Mouse (Mus musculus) CH12.LX (cell line): Measurements from ENCODE around the gene Cmbl. TPM values are rescaled to one million over a fixed set of nuclear protein-coding genes. Genes with fewer than 3 reads are reported as not detected.

Experiments used
- DNase-seq: peaks from one replicate; pipeline ENCODE4 v3.0.0-alpha.2; 2013; ENCODE audit errors: extremely low read depth
- H3K27ac ChIP-seq: 2 replicates; pipeline ENCODE4 v1.5.1; 2012; ENCODE audit warnings: low read depth, mild to moderate bottlenecking, control low read depth, moderate library complexity; ENCODE audit not compliant: insufficient read depth
- H3K27me3 ChIP-seq: replicated peaks from 2 replicates; pipeline ENCODE3; 2012; ENCODE audit warnings: inconsistent platforms
- H3K36me3 ChIP-seq, 2 experiments: replicated peaks in 1 of 2; 2 replicates each; pipeline versions ENCODE3 to v1.6.1; 2012; ENCODE audit warnings: inconsistent platforms in 1 of 2, low read length in 1 of 2, mild to moderate bottlenecking in 1 of 2, mixed read lengths in 1 of 2, moderate library complexity in 1 of 2; ENCODE audit not compliant: control insufficient read depth in 1 of 2, insufficient read depth in 1 of 2
- H3K4me1 ChIP-seq, 2 experiments: 2 replicates each; pipeline ENCODE4 v1.6.1; 2012; ENCODE audit warnings: inconsistent platforms in 1 of 2, moderate library complexity in 1 of 2; ENCODE audit not compliant: insufficient read depth in 2 of 2, control insufficient read depth in 1 of 2
- H3K4me2 ChIP-seq: 2 replicates; pipeline ENCODE4 v1.6.1; 2012; ENCODE audit warnings: low read depth, mild to moderate bottlenecking, control low read depth; ENCODE audit not compliant: poor library complexity, insufficient read depth, severe bottlenecking
- H3K4me3 ChIP-seq, 3 experiments: fragments of 150-350 bp in 1 of 3; sonication (generic) in 1 of 3; replicated peaks in 1 of 3; 2 replicates each; pipeline versions ENCODE3 to v1.5.1; 2011 to 2012; ENCODE audit warnings: low read depth in 2 of 3, low read length in 2 of 3, mild to moderate bottlenecking in 2 of 3, moderate library complexity in 2 of 3, control low read depth in 1 of 3, improper control_type of control experiment in 1 of 3, inconsistent platforms in 1 of 3, mixed read lengths in 1 of 3; ENCODE audit not compliant: poor library complexity in 1 of 3
- H3K79me2 ChIP-seq: replicated peaks from 2 replicates; pipeline ENCODE4 v1.6.1; 2012; ENCODE audit warnings: mild to moderate bottlenecking, moderate library complexity; ENCODE audit not compliant: control insufficient read depth, poor library complexity, insufficient read depth, severe bottlenecking; ENCODE audit errors: extremely low read depth
- H3K9ac ChIP-seq: 2 replicates; pipeline ENCODE4 v1.6.1; 2012; ENCODE audit warnings: low read depth, mild to moderate bottlenecking, control low read depth, moderate library complexity; ENCODE audit not compliant: insufficient read depth
- H3K9me3 ChIP-seq: replicated peaks from 2 replicates; pipeline ENCODE3; 2012; ENCODE audit warnings: low read length, inconsistent platforms, mixed read lengths
- BHLHE40 ChIP-seq: IDR thresholded peaks from 2 replicates; pipeline ENCODE4 v1.6.1; 2011; ENCODE audit warnings: mild to moderate bottlenecking, low read depth, low read length, improper control_type of control experiment
- CTCF ChIP-seq, 2 experiments: IDR thresholded peaks in 1 of 2; conservative IDR thresholded peaks in 1 of 2; 2 replicates each; pipeline ENCODE4 v1.5.1; 2011 to 2012; ENCODE audit warnings: low read depth in 2 of 2, low read length in 2 of 2, improper control_type of control experiment in 1 of 2, inconsistent platforms in 1 of 2, mild to moderate bottlenecking in 1 of 2, moderate library complexity in 1 of 2
- E2F4 ChIP-seq: IDR thresholded peaks from 2 replicates; pipeline ENCODE4 v1.6.1; 2011; ENCODE audit warnings: low read depth, low read length, improper control_type of control experiment; ENCODE audit not compliant: insufficient replicate concordance
- ELF1 ChIP-seq: IDR thresholded peaks from 2 replicates; pipeline ENCODE4 v1.6.1; 2014; ENCODE audit warnings: low read depth, mild to moderate bottlenecking, inconsistent platforms, low read length, improper control_type of control experiment
- EP300 ChIP-seq: IDR thresholded peaks from 2 replicates; pipeline ENCODE4 v1.6.1; 2011; ENCODE audit warnings: low read length, improper control_type of control experiment
- ETS1 ChIP-seq: conservative IDR thresholded peaks from 2 replicates; pipeline ENCODE4 v1.6.1; 2012; ENCODE audit warnings: low read depth, mild to moderate bottlenecking, inconsistent platforms, low read length, improper control_type of control experiment, moderate library complexity
- GABPA ChIP-seq: IDR thresholded peaks from 2 replicates; pipeline ENCODE4 v1.6.1; 2012; ENCODE audit warnings: low read depth, low read length, improper control_type of control experiment, inconsistent platforms; ENCODE audit not compliant: insufficient replicate concordance
- HCFC1 ChIP-seq: IDR thresholded peaks from 2 replicates; pipeline ENCODE4 v1.6.1; 2012; ENCODE audit warnings: low read depth, mild to moderate bottlenecking, inconsistent platforms, low read length, improper control_type of control experiment
- IRF4 ChIP-seq: IDR thresholded peaks from 2 replicates; pipeline ENCODE4 v1.6.1; 2014; ENCODE audit warnings: low read depth, mild to moderate bottlenecking, inconsistent platforms, low read length, improper control_type of control experiment
- JUN ChIP-seq: IDR thresholded peaks from 2 replicates; pipeline ENCODE4 v1.6.1; 2011; ENCODE audit warnings: low read depth, mild to moderate bottlenecking, low read length, improper control_type of control experiment, moderate library complexity; ENCODE audit not compliant: insufficient read depth
- KAT2A ChIP-seq: IDR thresholded peaks from 2 replicates; pipeline ENCODE4 v1.6.1; 2012; ENCODE audit warnings: low read length, improper control_type of control experiment, inconsistent platforms; ENCODE audit not compliant: insufficient replicate concordance
- MAFK ChIP-seq: IDR thresholded peaks from 2 replicates; pipeline ENCODE4 v1.6.1; 2011; ENCODE audit warnings: low read length, improper control_type of control experiment; ENCODE audit not compliant: insufficient replicate concordance
- MAZ ChIP-seq: IDR thresholded peaks from 2 replicates; pipeline ENCODE4 v1.6.1; 2012; ENCODE audit warnings: low read depth, mild to moderate bottlenecking, inconsistent platforms, low read length, improper control_type of control experiment, moderate library complexity
- MEF2A ChIP-seq: IDR thresholded peaks from 2 replicates; pipeline ENCODE4 v1.6.1; 2014; ENCODE audit warnings: low read depth, mild to moderate bottlenecking, inconsistent platforms, low read length, improper control_type of control experiment, borderline replicate concordance
- MYC ChIP-seq: IDR thresholded peaks from 2 replicates; pipeline ENCODE4 v1.6.1; 2011; ENCODE audit warnings: low read depth, mild to moderate bottlenecking, improper control_type of control experiment, low read length
- PAX5 ChIP-seq: IDR thresholded peaks from 2 replicates; pipeline ENCODE4 v1.6.1; 2012; ENCODE audit warnings: low read length, inconsistent platforms, mixed read lengths
- POLR2A ChIP-seq: IDR thresholded peaks from 2 replicates; pipeline ENCODE4 v1.6.1; 2011; ENCODE audit warnings: low read depth, mild to moderate bottlenecking, improper control_type of control experiment, low read length
- RAD21 ChIP-seq: IDR thresholded peaks from 2 replicates; pipeline ENCODE4 v1.6.1; 2011; ENCODE audit warnings: low read depth, mild to moderate bottlenecking, low read length, improper control_type of control experiment, moderate library complexity
- RCOR1 ChIP-seq: conservative IDR thresholded peaks from 2 replicates; pipeline ENCODE4 v1.6.1; 2012; ENCODE audit warnings: low read depth, mild to moderate bottlenecking, inconsistent platforms, low read length, improper control_type of control experiment
- SMC3 ChIP-seq: IDR thresholded peaks from 2 replicates; pipeline ENCODE4 v1.6.1; 2011; ENCODE audit warnings: low read depth, low read length, improper control_type of control experiment
- UBTF ChIP-seq: IDR thresholded peaks from 2 replicates; pipeline ENCODE4 v1.6.1; 2012; ENCODE audit warnings: low read depth, mild to moderate bottlenecking, inconsistent platforms, low read length, improper control_type of control experiment, moderate library complexity
- ZC3H11A ChIP-seq: IDR thresholded peaks from 2 replicates; pipeline ENCODE4 v1.6.1; 2012; ENCODE audit warnings: low read depth, mild to moderate bottlenecking, inconsistent platforms, low read length, improper control_type of control experiment
- ZKSCAN1 ChIP-seq: IDR thresholded peaks from 2 replicates; pipeline ENCODE4 v1.6.1; 2012; ENCODE audit warnings: low read depth, inconsistent platforms, low read length, improper control_type of control experiment, borderline replicate concordance
- ZMIZ1 ChIP-seq: IDR thresholded peaks from 2 replicates; pipeline ENCODE4 v1.6.1; 2012; ENCODE audit warnings: low read depth, mild to moderate bottlenecking, inconsistent platforms, low read length, improper control_type of control experiment
- ZNF384 ChIP-seq: IDR thresholded peaks from 2 replicates; pipeline ENCODE4 v1.6.1; 2012; ENCODE audit warnings: low read depth, low read length, improper control_type of control experiment, inconsistent platforms
- dilution Hi-C: fragments of 300-500 bp; cut with MboI; formaldehyde crosslinking; loops from 2 replicates; pipeline ENCODE4 v1.14.3; 2020; ENCODE audit warnings: low sequenced_read_pairs; ENCODE audit not compliant: extremely low pct_unique_long_range_greater_than_20kb, extremely low pct_ligation_motif_present
- in situ Hi-C: fragments of 300-500 bp; cut with MboI; formaldehyde crosslinking; loops from 3 replicates; pipeline ENCODE4 v1.14.3; 2019; ENCODE audit warnings: low sequenced_read_pairs, low pct_ligation_motif_present, low pct_unique_long_range_greater_than_20kb, mixed read lengths
- polyA plus RNA-seq: library from polyadenylated mRNA; unstranded; fragments of >175 nt; gene quantifications from 2 replicates; pipeline ENCODE4 v1.2.1, GENCODE M21; 2012; ENCODE audit warnings: low read depth; ENCODE audit not compliant: insufficient read length
- total RNA-seq, 2 experiments: library from RNA; depleted of rRNA; stranded (reverse); fragments of 300-350 nt in 1 of 2; fragments of >200 nt in 1 of 2; gene quantifications; 2 replicates each; pipeline ENCODE4 v1.2.3; 2012 to 2014

Gene Cmbl
- total and polyA plus RNA-seq, 3 experiments = 0.27 TPM; not detected in 2

GRCm38 (mm10) chr15:31568581-31568996, 3.4 kb downstream of the Cmbl start:
- H3K4me2 ChIP-seq = no peak overlapping the region
- in situ Hi-C loops (no loop called here), dilution Hi-C loops (no loop called here)
- no peaks in the 10 kb centered on the region for H3K27me3 ChIP-seq
- DNase-seq = no peak
- TF ChIP-seq HCFC1 (no peak), POLR2A (no peak), ETS1 (no peak), E2F4 (no peak), RCOR1 (no peak), PAX5 (no peak), GABPA (no peak), MYC (no peak), ZC3H11A (no peak), MEF2A (no peak), IRF4 (no peak), ELF1 (no peak), JUN (no peak), ZNF384 (no peak), RAD21 (no peak), CTCF (conservative IDR thresholded peaks at IDR 0.05 in 1 of 2, IDR thresholded peaks at IDR 0.05 in 1 of 2; ENCODE audit: low read depth in 2 of 2, low read length in 2 of 2) (no peak), UBTF (no peak), MAZ (no peak), EP300 (no peak)
- no peak overlapping the region for H3K4me3 ChIP-seq
- peaks cover 0 to 20% of the 10 kb centered on the region in 2 experiments; a peak in 2 of 4 replicates for H3K4me1 ChIP-seq
- H3K36me3 ChIP-seq = no peaks in the 10 kb centered on the region
- H3K79me2 ChIP-seq = no peaks in the 10 kb centered on the region
- H3K9me3 ChIP-seq = no peaks in the 10 kb centered on the region
- H3K27ac ChIP-seq = no peak overlapping the region
- H3K9ac ChIP-seq = no peak overlapping the region

GRCm38 (mm10) chr15:31569325-31570022, 4.3 kb downstream of the Cmbl start:
- H3K27me3 ChIP-seq = no peaks in the 10 kb centered on the region
- no peaks in the 10 kb centered on the region for H3K36me3 ChIP-seq
- dilution Hi-C loops = no loop called here
- no peak for TF ChIP-seq GABPA
- no peak for TF ChIP-seq PAX5
- TF ChIP-seq MYC = no peak
- no peak for TF ChIP-seq ZMIZ1
- no peak for TF ChIP-seq SMC3
- TF ChIP-seq IRF4 = no peak
- no peak for TF ChIP-seq ETS1
- no peak for TF ChIP-seq MAFK
- no peak for TF ChIP-seq BHLHE40
- TF ChIP-seq KAT2A = no peak
- no peak for TF ChIP-seq ELF1
- no peak for TF ChIP-seq ZKSCAN1
- no peak for TF ChIP-seq CTCF (conservative IDR thresholded peaks at IDR 0.05 in 1 of 2, IDR thresholded peaks at IDR 0.05 in 1 of 2; ENCODE audit: low read depth in 2 of 2, low read length in 2 of 2)
- TF ChIP-seq, all 38 proteins: peak for 0
- no peaks in the 10 kb centered on the region for H3K79me2 ChIP-seq
- H3K27ac ChIP-seq = no peak overlapping the region
- in situ Hi-C loops = no loop called here
- H3K4me2 ChIP-seq = no peak overlapping the region
- peaks cover 0 to 22% of the 10 kb centered on the region in 2 experiments; a peak in 2 of 4 replicates for H3K4me1 ChIP-seq
- no peak for DNase-seq
- H3K4me3 ChIP-seq = no peak overlapping the region
- H3K9ac ChIP-seq = no peak overlapping the region
- H3K9me3 ChIP-seq = no peaks in the 10 kb centered on the region
